Mouse (Mus musculus) layer of hippocampus, adult 18-20 months (tissue): Measurements from ENCODE around the gene Fcgbp. TPM values are rescaled to one million over a fixed set of nuclear protein-coding genes. Genes with fewer than 3 reads are reported as not detected.
A peak's percentile ranks its signal among the peaks of the same experiment; 100 is the strongest.
"Not testable (repeated sequence)": the region's sequence is repeated elsewhere in the genome, so short reads cannot be mapped to it uniquely, and the experiment has no call there.

Experiments
- DNase-seq, 2 experiments: peaks; one replicate each; pipeline ENCODE4 v3.0.0; 2022; ENCODE audit warnings: low spot score in 2 of 2
- long read RNA-seq: library from polyadenylated mRNA; stranded (forward); transcript quantifications from one replicate; pipeline ENCODE4 v2.0.0, GENCODE M21; 2021
- total RNA-seq, 2 experiments: library from RNA; stranded (reverse); gene quantifications; 2 replicates each; pipeline ENCODE4 v1.2.3; 2021

Fcgbp gene
- total RNA-seq = 1 to 10 TPM; 1.1 to 1.6 TPM
- long read RNA-seq, partial matches to known transcripts = 2 of 3 reads
- long read RNA-seq, other reads (novel, unspliced or antisense) = 1 of 3 reads

DNA sequence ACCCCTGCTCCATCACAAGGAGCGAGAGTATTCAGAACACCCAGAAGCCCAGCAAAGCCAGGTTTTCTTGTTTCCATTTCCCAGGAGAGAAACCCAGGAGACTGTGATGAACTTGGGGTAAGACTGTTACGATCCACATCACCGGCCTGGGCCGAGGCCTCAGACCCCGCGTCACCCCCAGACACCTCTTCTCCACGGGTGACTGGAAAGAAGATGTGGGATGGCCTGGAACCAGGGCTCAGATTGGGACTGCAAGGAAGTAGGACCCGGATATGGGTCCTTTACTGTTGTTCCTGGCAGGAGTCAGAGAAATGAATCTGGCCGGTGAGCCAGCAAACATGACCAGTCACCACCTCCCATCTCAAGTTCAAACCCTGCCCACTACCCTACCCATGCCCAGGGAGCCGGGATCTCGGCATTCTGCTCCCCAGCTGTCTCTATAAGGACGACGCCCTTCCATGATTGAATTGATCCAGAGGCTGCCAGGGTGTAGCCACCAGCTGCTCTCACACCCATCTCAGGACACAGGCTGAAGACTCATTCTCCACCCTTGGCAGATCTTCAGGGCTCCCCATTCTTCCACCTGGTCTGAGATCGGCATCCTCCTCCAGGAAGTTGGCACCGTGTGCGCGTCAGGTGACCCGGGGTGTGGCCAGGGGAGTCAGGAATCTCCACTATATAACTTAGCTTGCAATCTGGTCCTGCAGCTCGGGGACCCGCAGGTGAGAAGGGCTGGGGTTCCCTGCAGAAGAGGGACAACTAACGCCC, at the start of gene Fcgbp:
TSS of gene Fcgbp (plus strand) at position 706 of the 768 bp plus-strand sequence.
- no peak for DNase-seq

DNA sequence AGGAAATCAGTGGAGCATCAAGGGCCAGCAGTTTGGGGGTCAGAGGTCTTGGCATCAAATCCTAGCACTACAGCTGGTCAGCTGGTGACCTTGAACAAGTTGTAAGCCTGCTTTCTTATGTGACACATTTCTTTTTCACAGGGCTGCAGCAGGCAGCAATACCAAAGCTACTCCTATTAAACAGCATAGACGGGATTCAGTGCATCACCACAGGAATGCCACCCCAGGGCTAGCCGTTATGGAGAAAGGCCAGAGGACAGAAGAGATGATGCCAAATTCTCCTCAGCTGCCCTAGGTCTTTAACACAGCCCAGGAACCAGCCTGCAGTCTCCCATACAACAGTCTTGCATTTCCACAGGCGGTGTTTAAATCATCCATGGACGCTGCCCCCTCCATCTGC, 26.5 kb upstream of the Fcgbp start:
- DNase-seq = no peak

DNA sequence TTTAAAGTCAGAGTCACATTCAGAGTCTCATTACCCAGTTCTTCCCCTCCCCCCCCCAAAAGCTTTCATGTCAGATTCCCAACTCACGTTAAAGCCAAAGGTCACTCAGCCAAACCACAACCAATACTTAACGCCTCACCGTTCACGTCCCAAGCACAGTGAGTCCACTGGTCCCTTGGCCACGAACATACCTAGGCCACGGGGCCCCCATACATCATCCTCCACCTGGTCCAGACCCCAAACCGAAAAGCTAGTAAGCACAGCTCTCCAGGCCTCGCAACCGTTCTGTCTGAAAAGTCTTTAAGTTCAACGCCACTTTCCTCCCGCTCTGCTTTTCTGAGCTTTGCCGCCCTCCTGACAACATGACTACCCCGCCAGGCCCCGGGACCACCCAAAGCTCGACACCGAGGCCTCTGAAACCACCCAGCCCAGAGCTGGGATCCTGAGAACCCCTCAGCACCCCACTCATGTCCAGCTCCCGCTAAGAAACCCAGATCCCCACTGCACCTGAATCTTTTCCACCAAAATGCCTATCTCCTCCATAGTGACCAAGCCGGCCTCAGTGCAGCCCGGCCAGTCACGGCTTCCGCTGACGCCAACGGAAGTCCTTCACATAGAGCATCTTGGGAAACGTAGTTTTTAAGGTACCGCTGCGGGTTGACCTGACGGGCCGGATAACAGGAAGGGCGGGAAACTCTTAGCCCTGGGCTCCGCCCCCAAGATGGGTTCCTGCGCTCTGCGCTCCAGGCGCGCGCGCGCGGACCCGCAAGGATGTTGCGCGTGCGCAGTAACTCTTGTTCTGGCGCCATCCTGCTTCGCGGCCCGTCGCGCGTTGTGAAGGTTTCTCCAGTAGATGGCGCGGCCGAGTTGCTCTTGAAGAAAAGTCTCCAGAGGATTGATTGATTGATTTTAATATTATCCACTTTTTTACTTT, 21.3 kb upstream of the Fcgbp start, which contains the start of gene Psmc4:
TSS of gene Psmc4 (minus strand) at position 626 of the 934 bp plus-strand sequence.
- peak; percentile 98 to 99 for DNase-seq

DNA sequence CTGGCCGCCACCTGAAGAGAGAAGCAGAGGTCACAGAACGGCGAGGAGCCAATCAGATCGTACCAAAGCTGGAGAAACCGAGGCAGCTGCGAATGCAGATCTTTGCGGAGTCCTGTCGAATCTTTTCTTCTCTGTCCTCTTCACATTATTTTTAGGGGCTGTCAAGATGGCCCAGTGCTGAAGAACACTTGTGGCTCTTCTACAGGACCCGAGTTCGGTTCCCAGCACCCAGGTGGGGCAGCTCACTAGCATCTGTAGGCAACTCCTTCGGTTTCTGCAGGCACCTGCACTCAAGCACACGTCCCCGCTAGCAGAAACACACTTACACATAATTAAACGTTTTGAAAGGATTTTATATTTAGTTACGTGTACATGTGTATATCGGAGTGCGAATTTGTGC, 20.5 kb upstream of the Fcgbp start:
- no peak for DNase-seq

DNA sequence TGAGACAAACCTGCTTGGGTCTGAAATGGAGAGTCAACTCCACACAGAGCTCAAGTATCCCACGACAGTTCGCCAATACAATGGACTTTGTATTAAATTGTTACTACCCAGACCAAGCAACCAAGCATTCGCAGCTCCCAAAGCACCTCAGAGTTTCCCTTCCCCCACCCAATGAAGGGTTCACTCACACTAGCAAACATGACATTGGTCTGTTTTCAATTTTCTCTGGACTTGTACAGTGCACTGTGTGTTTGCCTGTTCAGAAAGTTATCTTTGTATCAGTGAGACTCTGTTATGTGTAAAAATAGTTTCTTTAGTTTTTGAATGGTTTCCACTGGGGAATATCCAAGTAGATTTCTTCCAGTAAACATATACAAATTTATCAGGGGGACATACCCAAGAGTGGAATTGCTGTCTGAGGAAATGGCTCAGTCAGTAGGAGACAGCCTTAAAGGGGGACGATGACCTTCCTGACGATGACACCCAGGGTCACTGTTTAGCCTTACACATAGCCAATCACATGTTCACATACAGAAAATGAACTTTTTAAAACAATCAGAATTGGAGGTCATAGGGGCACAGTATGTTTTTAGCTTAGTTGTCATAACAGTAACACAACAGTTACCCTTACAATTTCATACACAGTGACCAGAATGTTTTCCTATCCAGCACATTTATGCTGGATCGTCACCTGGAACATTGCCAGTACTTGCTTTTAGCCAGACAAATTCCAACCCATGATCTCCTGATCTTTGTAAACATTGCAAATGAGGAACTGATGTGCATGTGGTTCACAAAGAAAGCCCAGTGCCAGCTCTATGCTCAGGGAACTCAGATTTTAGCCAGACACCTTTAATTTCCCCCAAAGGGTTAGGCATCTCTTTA, 17.7 kb upstream of the Fcgbp start:
- DNase-seq = no peak

DNA sequence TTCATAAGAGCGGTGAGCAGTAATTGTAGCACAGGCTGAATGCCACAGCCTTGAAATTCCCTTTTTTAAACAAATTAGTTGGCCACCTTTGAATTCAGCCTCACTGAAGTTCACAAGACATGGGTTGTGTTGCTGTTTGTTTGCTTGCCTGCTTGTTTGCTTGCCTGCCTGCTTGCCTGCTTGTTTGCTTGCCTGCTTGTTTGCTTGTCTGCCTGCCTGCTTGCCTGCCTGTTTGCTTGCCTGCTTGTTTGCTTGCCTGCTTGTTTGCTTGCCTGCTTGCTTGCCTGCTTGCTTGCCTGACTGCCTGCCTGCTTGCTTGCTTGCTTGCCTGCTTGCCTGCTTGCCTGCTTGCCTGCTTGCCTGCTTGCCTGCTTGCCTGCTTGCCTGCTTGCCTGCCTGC, 11.1 kb upstream of the Fcgbp start:
- no peak for DNase-seq

DNA sequence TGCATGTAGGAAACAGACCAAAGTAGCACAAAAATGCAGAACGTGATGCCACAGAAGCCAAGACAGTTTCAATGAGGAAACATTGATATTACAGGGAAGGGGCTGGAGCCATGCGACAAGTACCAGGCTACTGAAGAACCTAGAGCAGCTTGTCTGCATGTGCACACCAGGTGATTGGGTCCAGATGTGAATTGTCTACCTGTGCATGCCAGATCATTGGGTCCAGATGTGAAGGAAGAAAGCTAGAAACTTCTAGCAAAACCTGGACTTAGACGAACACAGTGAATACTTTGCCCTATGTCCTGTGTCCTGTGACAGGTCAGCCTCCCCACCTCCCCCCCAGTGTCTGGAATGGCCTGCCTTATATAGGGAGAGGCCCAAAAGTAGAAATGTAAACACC, 2.4 kb upstream of the Fcgbp start:
- no peak for DNase-seq

DNA sequence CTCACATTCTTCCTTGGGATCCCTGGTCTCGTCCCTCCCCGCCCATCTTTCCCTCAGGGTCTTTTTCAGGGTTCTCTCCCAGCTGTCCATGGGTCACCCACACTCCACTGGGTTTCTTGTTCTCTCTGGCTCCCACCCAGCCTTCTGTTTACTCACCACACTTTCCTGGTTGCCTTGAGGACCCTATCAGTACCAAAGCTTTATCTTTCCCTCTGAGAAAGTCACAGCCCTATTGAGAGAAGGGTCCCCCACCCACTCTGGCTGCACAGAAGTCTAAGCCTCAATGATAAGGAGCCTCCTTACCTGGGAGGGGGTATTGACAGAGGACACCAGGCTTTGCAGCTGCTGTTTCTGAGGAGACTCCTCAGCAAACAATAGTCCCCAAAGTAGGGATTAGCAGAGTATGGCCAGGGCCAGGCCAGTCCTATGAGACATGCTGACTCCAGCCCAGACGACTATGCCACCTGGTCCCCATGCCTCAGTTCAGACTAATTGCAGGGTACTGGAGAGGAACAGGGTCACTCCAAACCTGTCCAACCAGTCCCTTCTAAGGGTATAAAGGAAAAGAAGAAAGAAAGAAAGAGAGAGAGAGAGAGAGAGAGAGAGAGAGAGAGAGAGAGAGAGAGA, 1.4 kb upstream of the Fcgbp start:
- no peak for DNase-seq

DNA sequence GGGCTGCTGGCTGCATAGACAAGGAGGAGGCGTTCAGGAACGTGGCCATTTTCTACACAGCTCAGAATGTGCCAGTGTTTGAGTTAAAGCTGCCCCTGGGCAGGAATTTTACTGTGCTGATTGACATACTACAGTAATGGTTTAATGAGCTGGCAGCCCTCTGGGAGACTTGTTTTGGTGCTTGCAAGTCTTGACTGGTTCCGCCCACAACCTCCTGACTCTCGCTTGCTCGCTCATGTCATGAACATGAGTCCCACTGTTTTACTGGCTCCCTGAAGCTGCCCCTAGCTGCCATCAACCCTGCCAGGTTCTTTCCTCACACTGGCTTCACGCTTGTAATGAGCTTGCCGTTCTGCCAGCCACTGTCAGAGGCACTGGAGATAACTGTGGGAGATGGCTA, 13.2 kb downstream of the Fcgbp start:
- DNase-seq = peak; percentile 32 to 47

DNA sequence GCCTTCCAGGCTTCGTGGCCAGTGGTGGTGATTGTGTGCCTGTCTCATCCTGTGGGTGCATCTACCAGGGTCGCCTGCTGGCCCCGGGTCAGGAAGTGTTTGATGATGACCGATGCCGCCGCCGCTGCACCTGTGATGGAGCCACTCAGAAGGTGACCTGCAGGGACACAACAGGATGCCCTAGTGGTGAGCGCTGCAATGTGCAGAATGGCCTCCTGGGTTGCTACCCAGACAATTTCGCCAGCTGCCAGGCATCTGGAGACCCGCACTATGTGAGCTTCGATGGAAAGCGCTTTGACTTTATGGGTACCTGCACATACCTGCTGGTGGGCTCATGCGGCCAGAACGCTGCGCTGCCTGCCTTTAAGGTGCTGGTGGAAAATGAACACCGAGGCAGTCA, 15.2 kb downstream of the Fcgbp start:
- no peak for DNase-seq

DNA sequence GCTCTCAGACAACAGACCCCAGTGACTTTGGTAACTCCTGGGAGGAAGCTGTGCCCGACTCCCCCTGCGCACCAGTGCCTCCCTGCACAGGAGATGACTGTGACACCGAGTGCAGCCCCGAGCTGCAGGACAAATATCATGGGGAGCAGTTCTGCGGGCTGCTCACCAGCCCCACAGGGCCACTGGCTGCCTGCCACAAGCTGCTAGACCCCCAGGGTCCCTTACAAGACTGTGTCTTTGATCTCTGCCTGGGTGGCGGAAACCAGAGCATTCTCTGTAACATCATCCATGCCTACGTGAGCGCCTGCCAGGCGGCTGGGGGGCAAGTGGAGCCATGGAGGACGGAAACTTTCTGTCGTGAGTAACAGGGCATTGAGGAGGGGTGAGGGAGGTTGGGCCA, 22.5 kb downstream of the Fcgbp start:
- DNase-seq = no peak

DNA sequence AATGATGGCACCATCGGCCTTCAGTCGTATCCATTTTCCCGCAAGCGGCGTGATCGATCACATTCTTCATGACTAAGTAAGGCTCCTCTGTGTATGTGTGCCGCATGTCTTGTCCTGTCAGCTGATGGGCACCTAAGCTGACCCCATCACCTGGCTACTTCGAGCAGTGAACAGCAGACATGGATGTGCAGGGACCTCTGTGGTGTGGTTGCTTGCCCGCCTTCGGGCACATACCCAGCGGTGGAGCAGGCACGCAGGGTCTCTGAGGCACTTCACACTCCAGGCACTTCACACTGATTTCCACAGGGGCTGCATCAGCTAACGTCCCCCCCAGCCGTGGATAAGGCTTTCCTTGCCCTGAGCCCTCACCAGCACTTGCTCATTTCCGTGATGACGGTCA, 28.1 kb downstream of the Fcgbp start:
- no peak for DNase-seq

DNA sequence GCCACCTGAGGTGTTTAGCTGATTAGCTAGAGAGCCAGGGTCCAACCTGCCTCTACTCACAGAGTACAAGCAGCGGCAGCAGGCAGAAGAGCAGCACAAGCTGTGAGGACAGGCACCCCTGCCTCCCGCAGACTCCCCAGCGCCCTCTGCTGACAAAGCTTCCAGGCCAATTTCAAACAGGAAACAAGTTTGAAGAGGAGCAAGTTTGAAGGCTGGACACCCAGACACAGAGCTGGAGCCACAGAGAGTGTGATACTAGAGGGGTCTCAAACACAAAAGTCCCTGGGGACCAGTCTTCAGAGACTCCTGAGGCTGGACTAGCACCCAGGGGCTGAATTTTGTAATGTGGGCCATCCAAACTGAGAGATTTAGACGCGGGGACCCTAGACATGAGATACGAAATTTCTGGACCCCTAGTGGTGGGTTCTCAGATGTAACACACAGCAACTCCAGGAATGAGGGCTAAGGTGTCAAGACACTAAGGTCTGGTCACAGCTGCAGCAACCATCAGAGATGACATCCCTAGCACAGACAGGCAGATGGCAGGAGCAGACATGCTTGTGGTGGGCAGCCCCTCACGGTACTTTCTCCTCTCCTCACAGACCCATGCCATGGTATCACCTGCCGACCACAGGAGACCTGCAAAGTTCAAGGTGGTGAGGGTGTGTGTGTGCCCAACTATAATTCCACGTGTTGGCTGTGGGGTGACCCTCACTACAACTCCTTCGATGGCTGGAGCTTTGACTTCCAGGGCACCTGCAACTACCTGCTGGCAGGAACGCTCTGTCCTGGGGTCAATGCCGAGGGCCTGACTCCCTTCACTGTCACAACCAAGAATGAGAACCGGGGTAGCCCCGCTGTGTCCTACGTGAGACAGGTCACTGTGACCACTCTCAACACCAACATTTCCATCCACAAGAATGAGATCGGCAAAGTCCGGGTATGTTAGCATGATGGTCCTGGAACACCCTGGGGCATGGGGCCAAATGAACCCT, 29.9 kb downstream of the Fcgbp start:
- DNase-seq = peak in 1 of 2 experiments; percentile 38

DNA sequence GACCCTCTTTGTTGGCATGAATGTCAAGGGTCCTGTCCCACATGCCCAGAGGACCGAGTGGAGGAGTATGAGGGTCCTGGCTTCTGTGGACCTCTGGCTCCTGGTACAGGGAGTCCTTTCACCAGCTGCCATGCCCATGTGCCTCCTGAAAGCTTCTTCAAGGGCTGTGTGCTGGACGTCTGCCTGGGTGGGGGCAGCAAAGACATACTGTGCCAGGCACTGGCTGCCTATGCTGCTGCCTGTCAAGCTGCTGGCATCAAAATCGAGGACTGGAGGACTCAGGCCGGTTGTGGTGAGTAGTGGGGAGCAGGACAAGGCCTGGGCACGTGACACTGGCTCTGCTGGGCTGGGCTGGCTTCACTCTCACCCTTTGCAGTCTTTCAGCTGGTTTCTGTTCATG, 31.9 kb downstream of the Fcgbp start:
- not testable (repeated sequence) for DNase-seq

DNA sequence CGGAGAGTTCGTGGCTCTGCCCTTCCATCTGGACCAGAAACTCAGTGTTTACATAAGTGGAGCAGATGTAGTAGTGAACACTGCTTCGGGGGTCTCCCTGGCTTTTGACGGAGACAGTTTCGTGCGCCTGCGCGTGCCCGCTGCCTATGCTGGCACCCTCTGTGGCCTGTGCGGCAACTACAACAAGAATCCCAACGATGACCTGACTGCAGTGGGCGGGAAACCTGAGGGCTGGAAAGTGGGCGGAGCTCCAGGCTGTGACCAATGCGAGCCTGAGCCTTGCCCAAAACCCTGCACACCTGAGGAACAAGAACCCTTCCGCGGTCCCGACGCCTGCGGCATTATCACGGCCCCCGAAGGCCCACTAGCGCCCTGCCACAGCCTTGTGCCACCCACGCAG, 33.6 kb downstream of the Fcgbp start:
- no peak for DNase-seq

DNA sequence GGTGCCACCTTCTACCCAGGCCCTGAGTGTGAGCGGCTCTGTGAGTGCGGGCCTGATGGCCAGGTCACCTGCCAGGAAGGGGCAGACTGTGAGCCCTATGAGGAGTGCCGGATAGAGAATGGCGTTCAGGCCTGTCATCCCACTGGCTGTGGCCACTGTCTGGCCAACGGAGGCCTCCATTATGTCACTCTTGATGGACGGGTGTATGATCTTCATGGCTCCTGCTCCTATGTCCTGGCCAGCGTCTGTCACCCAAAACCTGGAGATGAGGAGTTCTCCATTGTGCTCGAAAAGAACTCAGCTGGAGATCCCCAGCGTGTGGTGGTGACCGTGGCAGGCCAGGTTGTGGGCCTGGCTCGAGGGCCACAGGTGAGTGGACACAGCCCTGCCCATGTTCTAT, 35.2 kb downstream of the Fcgbp start:
- DNase-seq = no peak

DNA sequence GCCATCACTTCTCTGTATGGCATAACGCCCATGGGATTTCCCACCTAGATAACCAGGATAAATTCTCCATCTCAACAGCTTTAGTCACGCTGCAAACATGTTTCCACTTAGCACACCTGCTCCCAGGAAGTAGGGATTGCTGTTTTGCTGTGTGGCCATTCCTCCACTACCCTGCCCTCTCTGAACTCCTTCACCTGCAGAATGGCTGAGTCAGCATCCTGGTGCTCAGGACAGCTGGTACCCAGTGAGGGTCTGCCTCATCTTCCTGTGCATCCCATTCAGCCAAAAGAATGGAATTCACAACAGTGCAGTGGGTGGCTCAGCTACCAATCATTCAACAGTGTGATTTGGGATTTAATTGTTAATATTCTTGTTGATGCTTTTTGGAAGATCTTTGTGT, 43.6 kb downstream of the Fcgbp start:
- DNase-seq = no peak

DNA sequence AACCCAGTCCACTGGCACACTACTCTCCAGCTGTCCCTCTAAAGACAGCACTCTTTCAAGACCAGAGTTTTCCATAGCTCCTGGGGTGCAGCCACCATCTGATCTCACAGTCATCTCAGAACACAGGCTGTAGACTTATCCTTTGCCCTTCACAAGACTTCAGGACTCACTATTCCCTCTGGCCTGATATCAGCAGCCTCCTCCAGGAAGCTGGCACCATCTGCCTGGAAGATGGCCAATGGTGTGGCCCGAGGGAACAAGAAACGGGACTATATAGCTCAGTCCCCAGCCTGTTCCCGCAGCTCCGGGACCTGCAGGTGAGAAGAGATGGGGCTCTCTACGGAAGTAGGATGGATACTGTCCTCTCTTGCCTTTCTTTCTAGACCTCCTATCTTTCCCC, 58.1 kb downstream of the Fcgbp start, which contains the start of gene 9530053A07Rik:
TSS of gene 9530053A07Rik (plus strand) at position 301 of the 400 bp plus-strand sequence.
- no peak for DNase-seq

DNA sequence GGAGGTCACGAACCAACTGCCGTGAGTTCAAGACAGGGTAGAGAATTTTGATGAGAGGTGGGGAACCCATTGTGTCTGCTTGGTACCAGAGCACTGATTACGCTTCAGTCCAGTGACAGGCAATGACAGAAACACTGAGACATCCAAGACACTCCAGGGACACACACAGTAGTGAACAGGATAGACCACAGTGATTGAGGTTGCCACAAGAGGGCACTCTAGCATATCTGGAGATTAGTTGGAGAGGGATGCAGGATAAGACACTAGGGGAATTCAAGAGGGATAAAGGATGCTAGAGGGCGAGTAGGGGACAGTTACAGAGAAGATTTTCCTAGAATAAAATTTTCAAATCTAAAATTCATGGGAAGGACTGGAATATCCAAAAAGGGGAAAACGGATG, 66.6 kb downstream of the Fcgbp start:
- DNase-seq = peak; percentile 6 to 50
